In the genomic region with DNA sequence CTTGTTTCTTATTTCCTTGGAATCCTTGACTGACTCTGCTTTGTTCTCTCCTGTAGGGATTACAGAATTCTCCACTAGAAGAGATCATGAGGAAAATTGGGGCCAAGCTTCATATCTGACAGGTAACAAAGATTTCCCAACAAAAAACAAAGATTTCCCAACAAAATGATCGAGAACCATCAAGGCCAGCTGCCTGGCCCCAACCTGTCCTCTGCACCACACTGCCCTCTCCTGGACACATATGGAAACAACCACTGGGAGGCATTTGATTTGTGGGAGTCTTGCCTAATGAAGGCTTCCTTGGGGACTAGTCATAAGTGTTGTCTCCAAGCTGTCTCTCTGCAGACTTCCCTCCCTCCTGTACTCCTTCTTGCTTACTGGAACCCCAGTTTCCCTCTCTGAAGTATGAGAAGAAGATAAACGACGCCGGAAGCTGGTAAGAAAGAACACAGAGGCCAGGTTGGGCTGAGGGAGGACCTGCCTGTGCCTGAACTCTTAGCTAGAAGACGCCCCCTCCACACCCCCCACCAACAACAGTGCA, we compare ENCODE assay signal across 10 mouse cellular contexts. TPM values are rescaled to one million over a fixed set of nuclear protein-coding genes. Genes with fewer than 3 reads are reported as not detected.
A peak's percentile ranks its signal among the peaks of the same experiment; 100 is the strongest.
DNase-seq lines count a peak whose midpoint lies in the region; ATAC-seq lines count a peak whose summit lies in the region.
"Had no signal": no experiment of that assay in that cellular context is flagged by ENCODE, and none has a peak within 500 bp of the region (broad histone marks: within the 10 kb centered on the region; RNA-seq: fewer than 3 reads in every experiment).

No protein-coding gene starts in this region.

- H3K4me1 ChIP-seq in hindbrain, embryonic 10.5 days (replicated peaks) = 0 out of 2 replicates have a peak, but pooled peaks cover 3% of the 10 kb centered on the region
- no peaks in the 10 kb centered on the region; the same call in 1 of the 2 replicates for H3K4me1 ChIP-seq in hindbrain, embryonic 13.5 days (replicated peaks)
- no peaks in the 10 kb centered on the region for H3K4me1 ChIP-seq in embryonic facial prominence, embryonic 10.5 days
- H3K4me1 ChIP-seq: limb, embryonic 13.5 days had no signal

- 42% methylated on average over 5 of the region's 5 CpGs for WGBS in hindbrain, embryonic 10.5 days
- WGBS in hindbrain, embryonic 13.5 days = 39% methylated on average over 5 of the region's 5 CpGs
- WGBS in embryonic facial prominence, embryonic 10.5 days = 47% methylated on average over 5 of the region's 5 CpGs

- H3K9ac ChIP-seq in hindbrain, embryonic 13.5 days = no peak overlapping the region
- H3K9ac ChIP-seq: embryonic facial prominence, embryonic 15.5 days; limb, embryonic 13.5 days had no signal

- ATAC-seq in hindbrain, embryonic 13.5 days (ENCODE audit: low FRiP score) = no peak
- 0 out of 2 replicates have a peak, but pooled peaks have one; percentile 32 for ATAC-seq in monocyte, adult 5-6 weeks (replicated peaks; ENCODE audit: insufficient number of reproducible peaks, low FRiP score, low TSS enrichment, poor library complexity, severe bottlenecking)

- no peak overlapping the region for H3K4me3 ChIP-seq in hindbrain, embryonic 10.5 days
- no peak overlapping the region for H3K4me3 ChIP-seq in hindbrain, embryonic 13.5 days
- H3K4me3 ChIP-seq in embryonic facial prominence, embryonic 10.5 days = no peak overlapping the region
- H3K4me3 ChIP-seq: embryonic facial prominence, embryonic 15.5 days; limb, embryonic 13.5 days had no signal

- peak; percentile 76 for DNase-seq in hindbrain, embryonic 10.5 days (ENCODE audit: low spot score)
- peak; percentile 79 for DNase-seq in CD4-positive, CD25-positive, alpha-beta regulatory T cell, adult 2 months (ENCODE audit: low read depth, low spot score)
- DNase-seq in adrenal gland, adult 8-10 months = peak; percentile 78
- DNase-seq in embryonic facial prominence, embryonic 10.5 days (ENCODE audit: low spot score) = peak; percentile 72
- DNase-seq in kidney, postnatal 36 days = peak; percentile 62 to 86
- peak; percentile 77 for DNase-seq in thymus, postnatal 14 days

- H3K4me2 ChIP-seq in hindbrain, embryonic 13.5 days = no peak overlapping the region
- H3K4me2 ChIP-seq: embryonic facial prominence, embryonic 15.5 days; limb, embryonic 13.5 days had no signal

- no peaks in the 10 kb centered on the region for H3K36me3 ChIP-seq in hindbrain, embryonic 10.5 days
- H3K36me3 ChIP-seq in hindbrain, embryonic 13.5 days = no peaks in the 10 kb centered on the region
- no peaks in the 10 kb centered on the region for H3K36me3 ChIP-seq in embryonic facial prominence, embryonic 10.5 days (replicated peaks)
- H3K36me3 ChIP-seq: embryonic facial prominence, embryonic 15.5 days; limb, embryonic 13.5 days had no signal

- H3K9me3 ChIP-seq in hindbrain, embryonic 10.5 days = no peaks in the 10 kb centered on the region
- no peaks in the 10 kb centered on the region for H3K9me3 ChIP-seq in hindbrain, embryonic 13.5 days
- H3K9me3 ChIP-seq in embryonic facial prominence, embryonic 10.5 days = no peaks in the 10 kb centered on the region
- H3K9me3 ChIP-seq: embryonic facial prominence, embryonic 15.5 days; limb, embryonic 13.5 days had no signal

- no peaks in the 10 kb centered on the region for H3K27me3 ChIP-seq in hindbrain, embryonic 10.5 days (ENCODE audit: insufficient read depth, poor library complexity, severe bottlenecking)
- H3K27me3 ChIP-seq in hindbrain, embryonic 13.5 days = no peaks in the 10 kb centered on the region
- H3K27me3 ChIP-seq in embryonic facial prominence, embryonic 10.5 days (replicated peaks; ENCODE audit: low read depth, poor library complexity, severe bottlenecking) = no peaks in the 10 kb centered on the region
- H3K27me3 ChIP-seq: embryonic facial prominence, embryonic 15.5 days; limb, embryonic 13.5 days had no signal

- no peak overlapping the region; the same call in 1 of the 2 replicates for H3K27ac ChIP-seq in hindbrain, embryonic 10.5 days
- no peak overlapping the region for H3K27ac ChIP-seq in hindbrain, embryonic 13.5 days
- H3K27ac ChIP-seq in embryonic facial prominence, embryonic 10.5 days (replicated peaks) = no peak overlapping the region
- H3K27ac ChIP-seq: embryonic facial prominence, embryonic 15.5 days; limb, embryonic 13.5 days had no signal

RNA-seq across cellular contexts. Expression of gene Ckap4, which starts 19.8 kb away (rescaled TPM):
- 72.6 and 77.2 TPM in 2 replicates for polyA plus RNA-seq in hindbrain, embryonic 10.5 days (2016; fragmentation: Nextera tagmentation; extraction: Ambion mirVana)
- polyA plus RNA-seq in hindbrain, embryonic 13.5 days (2015; fragmentation: Nextera tagmentation; extraction: Ambion mirVana) = 56.4 and 59.9 TPM in 2 replicates
- 10 to 100 TPM; 27.5 to 33.1 (median 29.3) TPM for total RNA-seq in adrenal gland, adult 8-10 months (2022)
- 61.2 and 61.5 TPM in 2 replicates for polyA plus RNA-seq in embryonic facial prominence, embryonic 10.5 days (2016; fragmentation: Nextera tagmentation; extraction: Ambion mirVana)
- 11.0 to 16.6 TPM (median 12.2 TPM) in 3 replicates for total RNA-seq in monocyte, adult 5-6 weeks (2017)
